8 mouse cellular contexts compared by ENCODE assay signal in the genomic region with DNA sequence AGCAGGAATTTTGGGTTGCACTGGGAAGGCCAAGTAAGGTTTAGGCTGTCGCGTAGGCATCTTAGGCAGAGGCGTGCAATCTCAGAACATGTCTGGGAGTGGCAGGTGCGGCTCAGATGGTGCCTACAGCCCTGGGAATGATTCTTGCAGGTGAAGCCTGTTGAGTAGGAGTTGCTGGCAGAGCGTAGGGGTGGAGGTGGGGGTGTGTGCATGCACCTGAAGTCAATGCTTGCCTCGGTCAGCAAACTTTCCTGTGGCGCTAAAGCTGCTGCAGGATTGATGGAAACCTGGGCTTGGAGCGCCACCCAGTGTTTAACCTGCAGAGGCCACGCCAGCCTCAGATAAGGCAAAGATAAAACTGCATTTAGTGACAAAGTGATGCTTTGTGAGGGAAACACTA.
DNase-seq lines count a peak whose midpoint lies in the region; ATAC-seq and TF ChIP-seq lines count a peak whose summit lies in the region.

No protein-coding gene starts in this region.

- 3% methylated on average over 9 of the region's 9 CpGs for WGBS in forebrain, embryonic 16.5 days
- WGBS in hindbrain, postnatal 0 days: 6% methylated on average over 9 of the region's 9 CpGs

- H3K4me3 ChIP-seq in forebrain, embryonic 16.5 days (replicated peaks; ENCODE audit: low read length): 0 out of 2 replicates have a peak overlapping the region, but pooled peaks have one; percentile 6
- peak overlapping the region; percentile 10; the same call in 1 of the 2 replicates for H3K4me3 ChIP-seq in hindbrain, postnatal 0 days (ENCODE audit: low read length)

- no peak overlapping the region for H3K9ac ChIP-seq in forebrain, embryonic 16.5 days (replicated peaks; ENCODE audit: low read depth, low read length)
- H3K9ac ChIP-seq in hindbrain, postnatal 0 days (replicated peaks; ENCODE audit: low read length): no peak overlapping the region

- peak overlapping the region; percentile 42 for H3K4me2 ChIP-seq in forebrain, embryonic 16.5 days (ENCODE audit: low read length)
- peak overlapping the region; percentile 43 for H3K4me2 ChIP-seq in hindbrain, postnatal 0 days (ENCODE audit: low read depth, low read length)

- peak; percentile 43 for DNase-seq in MN1 (ENCODE audit: low spot score)
- DNase-seq in hindbrain, postnatal 0 days (ENCODE audit: low spot score): peak; percentile 88
- peak; percentile 68 for DNase-seq in left cerebral cortex, adult 11 months (ENCODE audit: low spot score)
- DNase-seq in lung, postnatal 25 days (ENCODE audit: low spot score): peak; percentile 41
- peak; percentile 73 to 77 for DNase-seq in right cerebral cortex, adult 2 months (ENCODE audit: low spot score in 2 of 2)

- no peak overlapping the region for H3K27ac ChIP-seq in forebrain, embryonic 16.5 days (ENCODE audit: low read length)
- no peak overlapping the region for H3K27ac ChIP-seq in hindbrain, postnatal 0 days

- peak; percentile 64 for ATAC-seq in cerebellum, adult (ENCODE audit: insufficient number of reproducible peaks, low FRiP score, low TSS enrichment)
- peak; percentile 84 for ATAC-seq in forebrain, embryonic 16.5 days
- ATAC-seq in hindbrain, postnatal 0 days: peak; percentile 84
- ATAC-seq in monocyte, adult 5-6 weeks (replicated peaks; ENCODE audit: insufficient number of reproducible peaks, low FRiP score, low TSS enrichment, poor library complexity, severe bottlenecking): no peak; the same call in 1 of the 2 replicates

- H3K9me3 ChIP-seq in forebrain, embryonic 16.5 days (ENCODE audit: control insufficient read depth, low read length): no peaks in the 10 kb centered on the region
- H3K9me3 ChIP-seq in hindbrain, postnatal 0 days (ENCODE audit: low read length): no peaks in the 10 kb centered on the region

- peaks cover 4% of the 10 kb centered on the region; the same call in 1 of the 2 replicates for H3K4me1 ChIP-seq in forebrain, embryonic 16.5 days (replicated peaks; ENCODE audit: control insufficient read depth, insufficient read depth, low read length)
- no peaks in the 10 kb centered on the region for H3K4me1 ChIP-seq in hindbrain, postnatal 0 days (ENCODE audit: insufficient read depth, low read length)

- TF ChIP-seq CTCF in hindbrain, postnatal 0 days (IDR thresholded peaks at IDR 0.05; ENCODE audit: low read depth): peak; percentile 95

- no peaks in the 10 kb centered on the region for H3K27me3 ChIP-seq in forebrain, embryonic 16.5 days (replicated peaks; ENCODE audit: control insufficient read depth, insufficient read depth, low read length)
- no peaks in the 10 kb centered on the region for H3K27me3 ChIP-seq in hindbrain, postnatal 0 days (ENCODE audit: insufficient read depth, low read length)

- no peaks in the 10 kb centered on the region for H3K36me3 ChIP-seq in forebrain, embryonic 16.5 days (ENCODE audit: control insufficient read depth, insufficient read depth)
- no peaks in the 10 kb centered on the region for H3K36me3 ChIP-seq in hindbrain, postnatal 0 days (ENCODE audit: insufficient read depth, low read length)
